Mouse (Mus musculus) limb, embryonic 14.5 days (tissue): ENCODE data around the gene Tnpo2. TPM values are rescaled to one million over a fixed set of nuclear protein-coding genes. Genes with fewer than 3 reads are reported as not detected.

ENCODE experiments used
- ATAC-seq: fragments of 200-750 bp; cut with Nextera tagmentation; 2 replicates; pipeline ENCODE4 v1.8.0; 2017; ENCODE audit warnings: low read depth, moderate number of reproducible peaks, moderate TSS enrichment; ENCODE audit not compliant: low FRiP score
- DNase-seq: peaks from one replicate; pipeline ENCODE4 v3.0.0-alpha.2; 2015; ENCODE audit warnings: low spot score
- H3K27ac ChIP-seq: fragments of 300-500 bp; sonication (generic); replicated peaks from 2 replicates; pipeline ENCODE4 v1.5.1; 2014; ENCODE audit warnings: low read depth, mild to moderate bottlenecking, low read length, moderate library complexity, mixed read lengths
- H3K27me3 ChIP-seq: fragments of 300-500 bp; sonication (generic); 2 replicates; pipeline ENCODE4 v1.6.1; 2014; ENCODE audit warnings: low read length, mixed read lengths; ENCODE audit not compliant: control insufficient read depth, insufficient read depth
- H3K36me3 ChIP-seq: fragments of 300-500 bp; sonication (generic); 2 replicates; pipeline ENCODE4 v1.6.1; 2014; ENCODE audit warnings: mild to moderate bottlenecking, low read length, moderate library complexity, mixed read lengths; ENCODE audit not compliant: control insufficient read depth, insufficient read depth
- H3K4me1 ChIP-seq: fragments of 300-500 bp; sonication (generic); 2 replicates; pipeline ENCODE4 v1.6.1; 2014; ENCODE audit warnings: antibody characterized with exemption, low read length, mixed read lengths; ENCODE audit not compliant: control insufficient read depth, insufficient read depth
- H3K4me2 ChIP-seq: fragments of 300-500 bp; sonication (generic); replicated peaks from 2 replicates; pipeline ENCODE4 v1.6.1; 2014; ENCODE audit warnings: low read depth, mild to moderate bottlenecking, low read length, moderate library complexity; ENCODE audit not compliant: severe bottlenecking
- H3K4me3 ChIP-seq: fragments of 300-500 bp; sonication (generic); replicated peaks from 2 replicates; pipeline ENCODE4 v1.5.1; 2014; ENCODE audit warnings: low read length
- H3K9ac ChIP-seq: fragments of 300-500 bp; sonication (generic); 2 replicates; pipeline ENCODE4 v1.6.1; 2014; ENCODE audit warnings: mild to moderate bottlenecking, low read depth, low read length, moderate library complexity; ENCODE audit not compliant: severe bottlenecking
- H3K9me3 ChIP-seq: fragments of 300-500 bp; sonication (generic); 2 replicates; pipeline ENCODE4 v1.6.1; 2016; ENCODE audit warnings: low read length; ENCODE audit not compliant: control insufficient read depth
- POLR2A ChIP-seq: fragments of 200-500 bp; IDR thresholded peaks from 2 replicates; pipeline ENCODE4 v1.8.0; 2012; ENCODE audit warnings: inconsistent platforms, mild to moderate bottlenecking, moderate library complexity, borderline replicate concordance; ENCODE audit not compliant: insufficient read depth, insufficient read length; ENCODE audit errors: extremely low read depth
- WGBS: fragments of 180-500 bp; shearing (Covaris S2); extraction: QIAGEN DNeasy Blood & Tissue Kit; methylation state at CpG from one replicate; pipeline ENCODE4 v1.1.7; 2014; 5-methylcytosine and 5-hydroxymethylcytosine counted together
- polyA plus RNA-seq, 2 experiments: library from polyadenylated mRNA; depleted of rRNA in 1 of 2; stranded (reverse) in 1 of 2; unstranded in 1 of 2; fragments of >200 nt; fragmentation: Nextera tagmentation in 1 of 2; extraction: Ambion mirVana in 1 of 2; gene quantifications; 2 replicates each; pipeline versions ENCODE4 v1.2.1 to v1.2.3; 2012 to 2014

Gene Tnpo2
- polyA plus RNA-seq, 2 experiments = 18.0 to 89.9 TPM

GRCm38 (mm10) chr8:85065213-85065612 lies 28.5 kb downstream of the Tnpo2 start:
- ATAC-seq = no peak
- H3K36me3 ChIP-seq = peaks cover 27% of the 10 kb centered on the region
- 33% methylated on average over 2 of the region's 2 CpGs for WGBS

GRCm38 (mm10) chr8:85067155-85067554 lies 30.4 kb downstream of the Tnpo2 start:
- H3K27me3 ChIP-seq = no peaks in the 10 kb centered on the region
- no peak overlapping the region for H3K27ac ChIP-seq
- WGBS = 93% methylated on average over 2 of the region's 2 CpGs
- no peak overlapping the region for H3K4me2 ChIP-seq
- H3K9ac ChIP-seq = no peak overlapping the region
- no peak for ATAC-seq
- H3K4me3 ChIP-seq = no peak overlapping the region
- H3K4me1 ChIP-seq = peaks cover 5% of the 10 kb centered on the region; the same call in 1 of the 2 replicates
- H3K36me3 ChIP-seq = peaks cover 24% of the 10 kb centered on the region
- no peak for DNase-seq
- TF ChIP-seq POLR2A = no peak
- no peaks in the 10 kb centered on the region for H3K9me3 ChIP-seq

More at GRCm38 (mm10) chr8:85065213-85065612, 28.5 kb downstream of the Tnpo2 start:
- no peaks in the 10 kb centered on the region for H3K4me1 ChIP-seq
- no peaks in the 10 kb centered on the region for H3K27me3 ChIP-seq
- no peak overlapping the region for H3K27ac ChIP-seq
- no peaks in the 10 kb centered on the region for H3K9me3 ChIP-seq
- no peak overlapping the region for H3K4me2 ChIP-seq
- no peak for TF ChIP-seq POLR2A
- no peak overlapping the region for H3K4me3 ChIP-seq
- DNase-seq = no peak
- no peak overlapping the region for H3K9ac ChIP-seq

- ATAC-seq = no peak
- H3K27me3 ChIP-seq = no peaks in the 10 kb centered on the region
Observed at GRCm38 (mm10) chr8:85067982-85068381, 31.3 kb downstream of the Tnpo2 start, which contains the start of gene Gm5741. Gene Gm5741, minus strand, starts transcription at chr8:85067982.

DNA sequence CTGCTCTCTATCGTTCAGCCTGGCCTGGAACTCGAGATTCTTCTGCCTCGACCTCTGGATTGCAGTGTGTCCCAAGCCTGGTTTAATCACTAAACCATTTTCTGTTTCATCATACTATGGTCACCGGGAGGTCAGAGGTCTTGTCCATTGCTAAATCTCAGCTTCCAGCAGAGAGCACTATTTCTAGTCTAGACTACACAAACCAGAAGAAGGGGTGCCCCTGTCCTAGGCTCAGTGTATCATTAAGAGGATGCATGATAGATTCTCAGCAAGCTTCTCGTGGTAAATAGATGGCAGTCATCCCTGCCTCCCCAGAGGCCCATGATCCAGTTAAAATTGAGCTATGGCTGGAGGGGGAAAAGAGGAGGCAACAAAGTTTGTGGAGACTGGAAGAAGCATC lies 34.3 kb downstream of the Tnpo2 start:
- H3K27me3 ChIP-seq = no peaks in the 10 kb centered on the region
- peak overlapping the region; percentile 82 for H3K4me3 ChIP-seq
- no peak for TF ChIP-seq POLR2A
- DNase-seq (no peak), ATAC-seq (no peak)
- 0 out of 2 replicates have a peak overlapping the region, but pooled peaks have one; percentile 35 for H3K27ac ChIP-seq
- 83% methylated on average over 5 of the region's 5 CpGs for WGBS
- peak overlapping the region; percentile 72 for H3K4me2 ChIP-seq
- H3K4me1 ChIP-seq = peaks cover 10% of the 10 kb centered on the region
- H3K9ac ChIP-seq = peak overlapping the region; percentile 80
- H3K36me3 ChIP-seq = peaks cover 49% of the 10 kb centered on the region
- no peaks in the 10 kb centered on the region for H3K9me3 ChIP-seq

More at GRCm38 (mm10) chr8:85067982-85068381, 31.3 kb downstream of the Tnpo2 start, which contains the start of gene Gm5741:
- H3K27ac ChIP-seq = no peak within 1 kb of the TSS
- H3K4me1 ChIP-seq = peaks cover 10% of the 10 kb centered on the region
- no peak for DNase-seq
- H3K9me3 ChIP-seq = no peaks in the 10 kb centered on the region
- no peak within 1 kb of the TSS for H3K9ac ChIP-seq
- H3K36me3 ChIP-seq = peaks cover 24% of the 10 kb centered on the region
- no peak within 1 kb of the TSS for H3K4me2 ChIP-seq
- TF ChIP-seq POLR2A = no peak
- no peak within 1 kb of the TSS for H3K4me3 ChIP-seq

GRCm38 (mm10) chr8:85071514-85072281 lies 35.0 kb downstream of the Tnpo2 start, which contains the start of gene Dhps:
Gene Dhps, plus strand, starts transcription at chr8:85071757.
- H3K27me3 ChIP-seq = no peaks in the 10 kb centered on the region
- H3K4me2 ChIP-seq = peak within 1 kb of the TSS; percentile 72
- H3K4me1 ChIP-seq = peaks cover 10% of the 10 kb centered on the region
- peak within 1 kb of the TSS; percentile 89 for H3K27ac ChIP-seq
- DNase-seq (peak; percentile 94), ATAC-seq (peak; percentile 89)
- H3K9ac ChIP-seq = peak within 1 kb of the TSS; percentile 80
- no peaks in the 10 kb centered on the region for H3K9me3 ChIP-seq
- peak within 1 kb of the TSS; percentile 82 for H3K4me3 ChIP-seq
- WGBS = under 1% methylated on average over 61 of the region's 68 CpGs
- TF ChIP-seq POLR2A = 0 out of 2 replicates have a peak, but pooled peaks have one; percentile 55
- H3K36me3 ChIP-seq = peaks cover 47% of the 10 kb centered on the region
